Mouse (Mus musculus): ENCODE data around the gene Msh5. TPM values are rescaled to one million over a fixed set of nuclear protein-coding genes. Genes with fewer than 3 reads are reported as not detected.

The Msh5 gene
- total RNA-seq, 2 experiments from 2014 or later: 1.0 to 2.2 TPM

Other genes starting within 250 kb of the Msh5 start
- not detected for gene Cyp21a1, start 242.2 kb downstream of the Msh5 start, total RNA-seq (2023)
- 10 to 100 TPM; 64.1 to 71.7 TPM for gene Stk19, start 209.8 kb downstream of the Msh5 start, total RNA-seq (2023)
- gene Dxo, start 209.7 kb downstream of the Msh5 start, total RNA-seq (2023): 10 to 100 TPM; 48.5 to 48.9 TPM
- gene Skiv2l, start 196.5 kb downstream of the Msh5 start, total RNA-seq (2023): 10 to 100 TPM; 83.5 to 92.5 TPM
- gene Nelfe, start 196.4 kb downstream of the Msh5 start, total RNA-seq (2023): 10 to 100 TPM; 21.6 to 31.4 TPM
- 10 to 100 TPM; 10.9 to 15.3 TPM for gene Cfb, start 184.2 kb downstream of the Msh5 start, total RNA-seq (2023)
- 1 to 10 TPM; 3.3 to 3.8 TPM for gene Zbtb12, start 167.3 kb downstream of the Msh5 start, total RNA-seq (2023)
- gene Gm20547, start 164.7 kb downstream of the Msh5 start, total RNA-seq (2023): not detected
- 10 to 100 TPM; 16.6 to 17.2 TPM for gene C2, start 148.5 kb downstream of the Msh5 start, total RNA-seq (2023)
- gene Ehmt2, start 148.3 kb downstream of the Msh5 start, total RNA-seq (2023): 100 to 1,000 TPM; 134 to 139 TPM
- gene Slc44a4, start 132.3 kb downstream of the Msh5 start, total RNA-seq (2023): not detected
- gene Neu1, start 115.5 kb downstream of the Msh5 start, total RNA-seq (2023): 10 to 100 TPM; 58.9 to 60.2 TPM
- 100 to 1,000 TPM; 240 to 289 TPM for gene Hspa1b, start 87.5 kb downstream of the Msh5 start, total RNA-seq (2023)
- not detected for gene Gm20481, start 76.8 kb downstream of the Msh5 start, total RNA-seq (2023)
- 100 to 1,000 TPM; 322 to 373 TPM for gene Hspa1a, start 74.6 kb downstream of the Msh5 start, total RNA-seq (2023)
- gene Hspa1l, start 74.0 kb downstream of the Msh5 start, total RNA-seq (2023): under 1 TPM; 0.55 to 0.76 TPM
- 10 to 100 TPM; 18.6 to 21.1 TPM for gene Lsm2, start 64.9 kb downstream of the Msh5 start, total RNA-seq (2023)
- 10 to 100 TPM; 89.4 to 93.9 TPM for gene Vars, start 45.8 kb downstream of the Msh5 start, total RNA-seq (2023)
- gene Vwa7, start 30.2 kb downstream of the Msh5 start, total RNA-seq (2023): under 1 TPM in 1 of 2 experiments, not detected in 1; 0.16 TPM
- gene Sapcd1, start 18.7 kb downstream of the Msh5 start, total RNA-seq (2023): not detected
- gene Clic1, start 3.2 kb upstream of the Msh5 start, total RNA-seq (2023): 100 to 1,000 TPM; 258 to 267 TPM
- gene Ddah2, start 12.3 kb upstream of the Msh5 start, total RNA-seq (2023): 1 to 10 TPM; 1.2 to 1.7 TPM
- gene Ly6g6c, start 18.6 kb upstream of the Msh5 start, total RNA-seq (2023): not detected
- not detected for gene Mpig6b, start 19.4 kb upstream of the Msh5 start, total RNA-seq (2023)
- gene Ly6g6e, start 30.2 kb upstream of the Msh5 start, total RNA-seq (2023): not detected
- not detected for gene Ly6g6d, start 31.3 kb upstream of the Msh5 start, total RNA-seq (2023)
- gene Ly6g6f, start 38.9 kb upstream of the Msh5 start, total RNA-seq (2023): not detected
- gene Abhd16a, start 42.5 kb upstream of the Msh5 start, total RNA-seq (2023): 10 to 100 TPM; 58.8 to 60.6 TPM
- gene Ly6g5c, start 61.5 kb upstream of the Msh5 start, total RNA-seq (2023): not detected
- under 1 TPM; 0.42 to 0.61 TPM for gene Ly6g5b, start 68.7 kb upstream of the Msh5 start, total RNA-seq (2023)
- gene Gpank1, start 74.7 kb upstream of the Msh5 start, total RNA-seq (2023): 10 to 100 TPM; 22.2 to 30.3 TPM
- 100 to 1,000 TPM; 133 to 155 TPM for gene Csnk2b, start 75.3 kb upstream of the Msh5 start, total RNA-seq (2023)
- 10 to 100 TPM; 15.5 to 25.3 TPM for gene D17H6S53E, start 79.6 kb upstream of the Msh5 start, total RNA-seq (2023)
- not detected for gene Apom, start 85.3 kb upstream of the Msh5 start, total RNA-seq (2023)
- gene Bag6, start 88.4 kb upstream of the Msh5 start, total RNA-seq (2023): 100 to 1,000 TPM; 324 to 360 TPM
- 100 to 1,000 TPM; 227 to 228 TPM for gene Prrc2a, start 118.2 kb upstream of the Msh5 start, total RNA-seq (2023)
- 100 to 1,000 TPM; 172 to 206 TPM for gene Aif1, start 129.3 kb upstream of the Msh5 start, total RNA-seq (2023)
- gene Lst1, start 141.7 kb upstream of the Msh5 start, total RNA-seq (2023): 100 to 1,000 TPM; 935 to 974 TPM
- gene Ltb, start 147.7 kb upstream of the Msh5 start, total RNA-seq (2023): 10 to 100 TPM; 72.7 to 86.4 TPM
- 10 to 100 TPM; 57.3 to 92.8 TPM for gene Tnf, start 155.3 kb upstream of the Msh5 start, total RNA-seq (2023)
- gene Lta, start 158.6 kb upstream of the Msh5 start, total RNA-seq (2023): not detected
- gene Gm16181, start 174.1 kb upstream of the Msh5 start, total RNA-seq (2023): 1 to 10 TPM in 1 of 2 experiments, not detected in 1; 1.3 TPM
- gene Atp6v1g2, start 186.9 kb upstream of the Msh5 start, total RNA-seq (2023): 1 to 10 TPM; 1.8 to 4.2 TPM
- 10 to 100 TPM; 13.1 to 13.4 TPM for gene Nfkbil1, start 189.0 kb upstream of the Msh5 start, total RNA-seq (2023)
- 100 to 1,000 TPM; 243 to 247 TPM for gene Ddx39b, start 195.0 kb upstream of the Msh5 start, total RNA-seq (2023)
- gene H2-D1, start 216.0 kb upstream of the Msh5 start, total RNA-seq (2023): 1,000 to 10,000 TPM; 2,563 to 2,615 TPM

All from monocyte, adult 59 days (primary cell).